Mouse (Mus musculus) CH12.LX (cell line): ENCODE measurements at regions not wholly inside any gene's neighbourhood (a gene's known extent, or its start where the extent isn't known, plus 50 kb on each side); places are given as distances from the start of the nearest gene placed in this dataset.

ENCODE experiments used
- DNase-seq: peaks from one replicate; pipeline ENCODE4 v3.0.0-alpha.2; 2013; ENCODE audit errors: extremely low read depth
- H3K27ac ChIP-seq: 2 replicates; pipeline ENCODE4 v1.5.1; 2012; ENCODE audit warnings: low read depth, mild to moderate bottlenecking, control low read depth, moderate library complexity; ENCODE audit not compliant: insufficient read depth
- H3K27me3 ChIP-seq: replicated peaks from 2 replicates; pipeline ENCODE3; 2012; ENCODE audit warnings: inconsistent platforms
- H3K36me3 ChIP-seq, 2 experiments: replicated peaks in 1 of 2; 2 replicates each; pipeline versions ENCODE3 to v1.6.1; 2012; ENCODE audit warnings: inconsistent platforms in 1 of 2, low read length in 1 of 2, mild to moderate bottlenecking in 1 of 2, mixed read lengths in 1 of 2, moderate library complexity in 1 of 2; ENCODE audit not compliant: control insufficient read depth in 1 of 2, insufficient read depth in 1 of 2
- H3K4me1 ChIP-seq, 2 experiments: 2 replicates each; pipeline ENCODE4 v1.6.1; 2012; ENCODE audit warnings: inconsistent platforms in 1 of 2, moderate library complexity in 1 of 2; ENCODE audit not compliant: insufficient read depth in 2 of 2, control insufficient read depth in 1 of 2
- H3K4me2 ChIP-seq: 2 replicates; pipeline ENCODE4 v1.6.1; 2012; ENCODE audit warnings: low read depth, mild to moderate bottlenecking, control low read depth; ENCODE audit not compliant: poor library complexity, insufficient read depth, severe bottlenecking
- H3K4me3 ChIP-seq, 3 experiments: fragments of 150-350 bp in 1 of 3; sonication (generic) in 1 of 3; replicated peaks in 1 of 3; 2 replicates each; pipeline versions ENCODE3 to v1.5.1; 2011 to 2012; ENCODE audit warnings: low read depth in 2 of 3, low read length in 2 of 3, mild to moderate bottlenecking in 2 of 3, moderate library complexity in 2 of 3, control low read depth in 1 of 3, improper control_type of control experiment in 1 of 3, inconsistent platforms in 1 of 3, mixed read lengths in 1 of 3; ENCODE audit not compliant: poor library complexity in 1 of 3
- H3K79me2 ChIP-seq: replicated peaks from 2 replicates; pipeline ENCODE4 v1.6.1; 2012; ENCODE audit warnings: mild to moderate bottlenecking, moderate library complexity; ENCODE audit not compliant: control insufficient read depth, poor library complexity, insufficient read depth, severe bottlenecking; ENCODE audit errors: extremely low read depth
- H3K9ac ChIP-seq: 2 replicates; pipeline ENCODE4 v1.6.1; 2012; ENCODE audit warnings: low read depth, mild to moderate bottlenecking, control low read depth, moderate library complexity; ENCODE audit not compliant: insufficient read depth
- H3K9me3 ChIP-seq: replicated peaks from 2 replicates; pipeline ENCODE3; 2012; ENCODE audit warnings: low read length, inconsistent platforms, mixed read lengths
- BHLHE40 ChIP-seq: IDR thresholded peaks from 2 replicates; pipeline ENCODE4 v1.6.1; 2011; ENCODE audit warnings: mild to moderate bottlenecking, low read depth, low read length, improper control_type of control experiment
- CHD1 ChIP-seq: IDR thresholded peaks from 2 replicates; pipeline ENCODE4 v1.6.1; 2012; ENCODE audit warnings: low read depth, low read length, improper control_type of control experiment, inconsistent platforms
- CTCF ChIP-seq, 2 experiments: IDR thresholded peaks in 1 of 2; conservative IDR thresholded peaks in 1 of 2; 2 replicates each; pipeline ENCODE4 v1.5.1; 2011 to 2012; ENCODE audit warnings: low read depth in 2 of 2, low read length in 2 of 2, improper control_type of control experiment in 1 of 2, inconsistent platforms in 1 of 2, mild to moderate bottlenecking in 1 of 2, moderate library complexity in 1 of 2
- E2F4 ChIP-seq: IDR thresholded peaks from 2 replicates; pipeline ENCODE4 v1.6.1; 2011; ENCODE audit warnings: low read depth, low read length, improper control_type of control experiment; ENCODE audit not compliant: insufficient replicate concordance
- ELF1 ChIP-seq: IDR thresholded peaks from 2 replicates; pipeline ENCODE4 v1.6.1; 2014; ENCODE audit warnings: low read depth, mild to moderate bottlenecking, inconsistent platforms, low read length, improper control_type of control experiment
- ETS1 ChIP-seq: conservative IDR thresholded peaks from 2 replicates; pipeline ENCODE4 v1.6.1; 2012; ENCODE audit warnings: low read depth, mild to moderate bottlenecking, inconsistent platforms, low read length, improper control_type of control experiment, moderate library complexity
- GABPA ChIP-seq: IDR thresholded peaks from 2 replicates; pipeline ENCODE4 v1.6.1; 2012; ENCODE audit warnings: low read depth, low read length, improper control_type of control experiment, inconsistent platforms; ENCODE audit not compliant: insufficient replicate concordance
- HCFC1 ChIP-seq: IDR thresholded peaks from 2 replicates; pipeline ENCODE4 v1.6.1; 2012; ENCODE audit warnings: low read depth, mild to moderate bottlenecking, inconsistent platforms, low read length, improper control_type of control experiment
- IRF4 ChIP-seq: IDR thresholded peaks from 2 replicates; pipeline ENCODE4 v1.6.1; 2014; ENCODE audit warnings: low read depth, mild to moderate bottlenecking, inconsistent platforms, low read length, improper control_type of control experiment
- JUND ChIP-seq: conservative IDR thresholded peaks from 2 replicates; pipeline ENCODE4 v1.6.1; 2011; ENCODE audit warnings: low read depth, low read length, improper control_type of control experiment
- MAFK ChIP-seq: IDR thresholded peaks from 2 replicates; pipeline ENCODE4 v1.6.1; 2011; ENCODE audit warnings: low read length, improper control_type of control experiment; ENCODE audit not compliant: insufficient replicate concordance
- MAZ ChIP-seq: IDR thresholded peaks from 2 replicates; pipeline ENCODE4 v1.6.1; 2012; ENCODE audit warnings: low read depth, mild to moderate bottlenecking, inconsistent platforms, low read length, improper control_type of control experiment, moderate library complexity
- NELFE ChIP-seq: IDR thresholded peaks from 2 replicates; pipeline ENCODE4 v1.6.1; 2011; ENCODE audit warnings: low read depth, low read length, improper control_type of control experiment
- PAX5 ChIP-seq: IDR thresholded peaks from 2 replicates; pipeline ENCODE4 v1.6.1; 2012; ENCODE audit warnings: low read length, inconsistent platforms, mixed read lengths
- POLR2A ChIP-seq: IDR thresholded peaks from 2 replicates; pipeline ENCODE4 v1.6.1; 2011; ENCODE audit warnings: low read depth, mild to moderate bottlenecking, improper control_type of control experiment, low read length
- POLR2AphosphoS2 ChIP-seq: IDR thresholded peaks from 2 replicates; pipeline ENCODE4 v1.6.1; 2011; ENCODE audit warnings: low read depth, low read length, improper control_type of control experiment
- RCOR1 ChIP-seq: conservative IDR thresholded peaks from 2 replicates; pipeline ENCODE4 v1.6.1; 2012; ENCODE audit warnings: low read depth, mild to moderate bottlenecking, inconsistent platforms, low read length, improper control_type of control experiment
- SIN3A ChIP-seq: IDR thresholded peaks from 2 replicates; pipeline ENCODE4 v1.6.1; 2012; ENCODE audit warnings: low read length, improper control_type of control experiment, inconsistent platforms
- TCF12 ChIP-seq: IDR thresholded peaks from 2 replicates; pipeline ENCODE4 v1.6.1; 2014; ENCODE audit warnings: low read depth, mild to moderate bottlenecking, inconsistent platforms, low read length, improper control_type of control experiment
- UBTF ChIP-seq: IDR thresholded peaks from 2 replicates; pipeline ENCODE4 v1.6.1; 2012; ENCODE audit warnings: low read depth, mild to moderate bottlenecking, inconsistent platforms, low read length, improper control_type of control experiment, moderate library complexity
- ZKSCAN1 ChIP-seq: IDR thresholded peaks from 2 replicates; pipeline ENCODE4 v1.6.1; 2012; ENCODE audit warnings: low read depth, inconsistent platforms, low read length, improper control_type of control experiment, borderline replicate concordance
- ZMIZ1 ChIP-seq: IDR thresholded peaks from 2 replicates; pipeline ENCODE4 v1.6.1; 2012; ENCODE audit warnings: low read depth, mild to moderate bottlenecking, inconsistent platforms, low read length, improper control_type of control experiment
- dilution Hi-C: fragments of 300-500 bp; cut with MboI; formaldehyde crosslinking; loops from 2 replicates; pipeline ENCODE4 v1.14.3; 2020; ENCODE audit warnings: low sequenced_read_pairs; ENCODE audit not compliant: extremely low pct_unique_long_range_greater_than_20kb, extremely low pct_ligation_motif_present
- in situ Hi-C: fragments of 300-500 bp; cut with MboI; formaldehyde crosslinking; loops from 3 replicates; pipeline ENCODE4 v1.14.3; 2019; ENCODE audit warnings: low sequenced_read_pairs, low pct_ligation_motif_present, low pct_unique_long_range_greater_than_20kb, mixed read lengths

DNA sequence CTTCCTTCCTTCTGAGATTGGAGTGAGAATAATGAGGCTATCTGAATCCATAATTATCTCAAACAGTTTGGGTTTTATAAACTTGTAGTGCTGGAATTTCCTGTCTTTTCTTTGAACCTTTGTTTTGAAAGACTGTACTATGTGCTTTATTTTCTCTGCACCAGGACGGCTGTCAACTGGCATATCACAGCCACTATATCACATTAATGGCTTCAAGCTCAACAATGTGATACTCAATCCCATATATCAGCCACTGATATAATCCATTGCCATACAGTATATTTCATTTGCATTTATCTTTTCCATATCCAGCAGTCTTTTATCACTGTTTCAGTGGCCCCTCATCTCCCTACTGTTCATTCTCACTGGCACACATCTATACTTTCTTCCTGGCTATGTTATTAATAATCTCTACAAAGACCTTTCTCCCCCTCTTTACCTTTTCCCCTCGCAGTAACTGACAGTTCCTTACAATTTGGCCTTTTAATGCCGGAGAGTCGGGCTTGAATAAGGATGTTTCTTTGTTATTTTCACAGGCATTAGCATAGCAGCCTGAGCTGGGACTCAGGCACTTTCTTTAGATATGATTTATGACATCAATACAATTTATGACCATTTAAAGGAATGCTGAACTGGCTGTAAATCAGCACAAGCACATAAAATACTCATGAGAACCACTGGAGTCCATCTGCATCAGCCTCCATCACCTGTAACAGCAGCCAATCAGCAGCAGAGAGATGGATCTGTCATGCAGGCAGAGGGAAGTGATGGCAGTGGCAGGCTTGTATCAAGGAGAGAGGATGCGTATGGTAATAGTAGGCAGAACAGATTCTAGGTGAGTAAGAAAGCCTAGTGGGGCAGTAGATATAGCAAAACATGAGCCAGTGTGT, 311.8 kb upstream of the Lsamp start:
- DNase-seq = no peak
- TF ChIP-seq GABPA = no peak
- TF ChIP-seq IRF4 = no peak
- no peak for TF ChIP-seq JUND
- TF ChIP-seq ETS1 = no peak
- no peak for TF ChIP-seq ZMIZ1
- no peak for TF ChIP-seq BHLHE40
- TF ChIP-seq CTCF (conservative IDR thresholded peaks at IDR 0.05 in 1 of 2, IDR thresholded peaks at IDR 0.05 in 1 of 2; ENCODE audit: low read depth in 2 of 2, low read length in 2 of 2) = no peak
- TF ChIP-seq PAX5 = no peak
- TF ChIP-seq RCOR1 = no peak
- TF ChIP-seq ZKSCAN1 = no peak
- TF ChIP-seq ELF1 = no peak
- dilution Hi-C loops = no loop called here
- Histone ChIP-seq H3K36me3 (no peaks in the 10 kb centered on the region), H3K4me3 (no peak overlapping the region), H3K9me3 (peaks cover 14% of the 10 kb centered on the region), H3K9ac (no peak overlapping the region), H3K27ac (no peak overlapping the region; the same call in 1 of the 2 replicates), H3K4me2 (no peak overlapping the region), H3K79me2 (no peaks in the 10 kb centered on the region), H3K4me1 (no peaks in the 10 kb centered on the region), H3K27me3 (no peaks in the 10 kb centered on the region)
- in situ Hi-C loops = no loop called here

DNA sequence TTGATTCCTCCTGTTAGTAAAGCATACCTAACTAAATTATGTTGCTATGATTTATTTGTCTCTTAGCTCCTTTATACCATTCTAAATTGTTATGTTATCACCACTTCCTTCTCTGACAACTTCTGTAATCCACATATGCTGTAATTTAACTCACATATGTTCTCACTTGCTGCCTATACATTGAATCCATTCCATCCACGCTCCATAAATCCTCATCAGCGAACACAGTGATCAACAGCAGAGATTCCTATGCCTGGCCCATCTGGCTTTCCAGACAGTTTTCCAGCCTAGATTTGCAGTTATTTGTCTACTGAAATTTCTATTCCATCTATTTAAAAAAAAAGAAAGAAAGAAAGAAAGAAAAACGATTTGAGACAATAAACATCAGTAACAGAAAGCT, 308.4 kb upstream of the Lsamp start:
- DNase-seq = no peak
- no peaks in the 10 kb centered on the region for H3K27me3 ChIP-seq
- no peak overlapping the region for H3K4me2 ChIP-seq
- H3K9ac ChIP-seq = no peak overlapping the region
- H3K36me3 ChIP-seq = no peaks in the 10 kb centered on the region
- peaks cover 14% of the 10 kb centered on the region for H3K9me3 ChIP-seq
- no peaks in the 10 kb centered on the region for H3K4me1 ChIP-seq
- H3K4me3 ChIP-seq = no peak overlapping the region
- H3K27ac ChIP-seq = no peak overlapping the region
- in situ Hi-C loops (no loop called here), dilution Hi-C loops (no loop called here)
- TF ChIP-seq E2F4 (no peak), HCFC1 (no peak), IRF4 (no peak), POLR2AphosphoS2 (no peak), JUND (no peak), ETS1 (no peak), MAZ (no peak), UBTF (no peak), CHD1 (no peak), SIN3A (no peak), GABPA (no peak), MAFK (no peak), TCF12 (no peak), POLR2A (no peak), NELFE (no peak)
- no peaks in the 10 kb centered on the region for H3K79me2 ChIP-seq
